Mouse (Mus musculus): ENCODE measurements around the gene Slc41a3.

DNA sequence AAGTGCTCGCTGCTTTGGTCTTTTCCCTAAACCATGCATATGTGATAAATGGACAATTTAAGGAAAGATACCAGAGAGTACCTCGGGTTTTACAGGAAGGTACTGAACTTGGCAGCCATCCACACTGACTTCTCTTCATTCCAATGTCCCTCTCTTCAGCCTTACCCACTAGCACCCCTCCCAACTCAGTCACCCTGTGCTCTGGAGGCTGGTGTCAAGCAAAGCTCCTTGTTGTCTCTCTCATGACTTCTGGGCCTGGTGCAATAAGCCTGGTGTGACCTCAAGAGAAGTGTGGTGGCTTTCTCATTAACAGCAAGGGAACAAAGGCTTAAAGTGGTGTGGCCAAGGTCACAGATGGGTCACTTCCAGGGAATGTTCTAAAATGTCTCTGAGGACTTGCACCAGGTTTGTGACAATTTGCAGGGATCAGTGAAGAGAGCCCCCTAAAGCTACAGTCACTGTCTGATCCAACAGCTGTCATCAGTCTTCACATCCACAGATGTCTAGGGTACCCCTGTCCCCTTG, 47.9 kb upstream of the Slc41a3 start:
- TF ChIP-seq CTCF (IDR thresholded peaks at IDR 0.05; ENCODE audit: extremely low read depth, insufficient read depth, low read length): no peak
- no peak for TF ChIP-seq POLR2A (IDR thresholded peaks at IDR 0.05; ENCODE audit: extremely low read depth, insufficient read depth, low read length)

All from cortical plate, adult 2 months (tissue).